ENCODE assay signal across 12 mouse cellular contexts in the genomic region with DNA sequence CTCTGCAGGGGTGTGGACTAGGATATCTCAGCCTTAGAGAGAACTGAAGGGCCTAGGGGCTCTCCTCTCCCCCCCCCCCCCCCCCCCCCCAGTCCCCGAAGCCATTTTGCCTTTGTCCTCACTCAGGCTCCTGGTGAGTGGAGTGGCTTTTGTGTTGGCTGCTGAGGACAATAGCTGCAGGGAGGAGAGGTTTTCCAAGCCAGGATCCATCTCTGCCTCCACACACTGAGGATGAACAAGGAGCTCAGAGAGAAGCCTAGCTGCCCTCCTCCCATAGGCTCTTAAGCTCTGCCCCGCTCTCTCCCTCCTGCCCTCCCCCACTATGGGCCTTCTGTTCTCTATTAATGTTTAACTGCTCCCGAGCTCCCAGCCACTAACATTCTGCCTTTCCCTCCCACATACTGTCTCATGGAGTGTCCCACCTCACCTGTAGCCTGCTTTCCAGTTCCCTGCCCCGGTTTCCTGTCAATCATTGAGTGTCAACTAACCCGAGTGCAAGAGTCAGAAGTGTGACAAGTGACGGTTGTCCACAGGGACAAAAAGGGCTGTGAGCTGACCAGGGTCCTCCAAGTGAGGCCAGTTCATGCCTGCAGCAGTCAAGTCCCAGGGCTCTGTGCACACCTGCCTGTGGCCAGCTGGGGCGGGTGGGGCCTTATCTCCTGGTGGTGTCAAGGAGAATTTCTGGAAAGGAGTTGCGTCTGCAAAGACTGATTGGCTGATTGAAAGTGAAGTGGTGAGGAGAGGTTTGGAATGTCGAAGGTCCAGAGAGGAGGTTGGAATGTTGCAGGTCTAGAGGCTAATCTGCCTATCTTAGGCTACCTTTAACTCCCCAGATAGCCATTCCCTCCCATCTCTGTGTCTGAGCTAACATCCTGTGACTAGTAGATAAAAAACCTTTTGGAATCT.
A peak's percentile ranks its signal among the peaks of the same experiment; 100 is the strongest.
DNase-seq lines count a peak whose midpoint lies in the region; ATAC-seq and TF ChIP-seq lines count a peak whose summit lies in the region.
"Had no signal": no experiment of that assay in that cellular context is flagged by ENCODE, and none has a peak within 500 bp of the region (broad histone marks: within the 10 kb centered on the region; RNA-seq: fewer than 3 reads in every experiment).

No protein-coding gene starts in this region.

- no peak overlapping the region for H3K4me2 ChIP-seq in lung, embryonic 16.5 days (ENCODE audit: low read depth, low read length)
- no peak overlapping the region for H3K4me2 ChIP-seq in embryonic facial prominence, embryonic 11.5 days (ENCODE audit: low read depth, low read length)
- no peak overlapping the region for H3K4me2 ChIP-seq in kidney, postnatal 0 days (ENCODE audit: low read length)
- no peak overlapping the region for H3K4me2 ChIP-seq in liver, postnatal 0 days (ENCODE audit: low read depth, low read length)
- H3K4me2 ChIP-seq: embryonic facial prominence, embryonic 12.5 days; forebrain, embryonic 15.5 days had no signal

- H3K9me3 ChIP-seq in lung, embryonic 16.5 days (ENCODE audit: control insufficient read depth, low read length) = no peaks in the 10 kb centered on the region
- H3K9me3 ChIP-seq in embryonic facial prominence, embryonic 11.5 days (replicated peaks; ENCODE audit: control insufficient read depth, low read length) = no peaks in the 10 kb centered on the region; the same call in 1 of the 2 replicates
- no peaks in the 10 kb centered on the region for H3K9me3 ChIP-seq in kidney, postnatal 0 days (replicated peaks; ENCODE audit: low read length)
- no peaks in the 10 kb centered on the region for H3K9me3 ChIP-seq in liver, postnatal 0 days (ENCODE audit: low read length)
- H3K9me3 ChIP-seq: forebrain, embryonic 15.5 days had no signal

- 40% methylated on average over 9 of the region's 9 CpGs for WGBS in lung, embryonic 16.5 days
- 50% methylated on average over 8 of the region's 9 CpGs for WGBS in embryonic facial prominence, embryonic 11.5 days
- 62% methylated on average over 8 of the region's 9 CpGs for WGBS in kidney, postnatal 0 days
- 58% methylated on average over 8 of the region's 9 CpGs for WGBS in liver, postnatal 0 days (ENCODE audit: insufficient replicate concordance)

- no peak overlapping the region for H3K27ac ChIP-seq in lung, embryonic 16.5 days (ENCODE audit: low read length)
- no peak overlapping the region for H3K27ac ChIP-seq in embryonic facial prominence, embryonic 11.5 days (replicated peaks; ENCODE audit: low read depth, low read length)
- no peak overlapping the region for H3K27ac ChIP-seq in kidney, postnatal 0 days
- no peak overlapping the region for H3K27ac ChIP-seq in liver, postnatal 0 days (ENCODE audit: low read depth)
- H3K27ac ChIP-seq: embryonic facial prominence, embryonic 12.5 days; forebrain, embryonic 15.5 days had no signal

- no peaks in the 10 kb centered on the region for H3K27me3 ChIP-seq in lung, embryonic 16.5 days (ENCODE audit: control insufficient read depth, insufficient read depth, low read depth, low read length)
- H3K27me3 ChIP-seq in embryonic facial prominence, embryonic 11.5 days (ENCODE audit: control insufficient read depth, insufficient read depth, low read length) = no peaks in the 10 kb centered on the region
- H3K27me3 ChIP-seq in kidney, postnatal 0 days (ENCODE audit: insufficient read depth, low read length) = no peaks in the 10 kb centered on the region
- H3K27me3 ChIP-seq in liver, postnatal 0 days (ENCODE audit: insufficient read depth, low read length) = no peaks in the 10 kb centered on the region
- H3K27me3 ChIP-seq: embryonic facial prominence, embryonic 12.5 days; forebrain, embryonic 15.5 days had no signal

- peaks cover 2% of the 10 kb centered on the region for H3K4me1 ChIP-seq in lung, embryonic 16.5 days (replicated peaks; ENCODE audit: control insufficient read depth, insufficient read depth, low read length)
- no peaks in the 10 kb centered on the region for H3K4me1 ChIP-seq in embryonic facial prominence, embryonic 11.5 days (ENCODE audit: control insufficient read depth, insufficient read depth, low read length)
- no peaks in the 10 kb centered on the region for H3K4me1 ChIP-seq in kidney, postnatal 0 days (replicated peaks; ENCODE audit: insufficient read depth, low read length)
- peaks cover 2% of the 10 kb centered on the region; the same call in 1 of the 2 replicates for H3K4me1 ChIP-seq in liver, postnatal 0 days (ENCODE audit: insufficient read depth)
- H3K4me1 ChIP-seq: forebrain, embryonic 15.5 days had no signal

- TF ChIP-seq EP300 in liver, postnatal 0 days (IDR thresholded peaks at IDR 0.05; ENCODE audit: low read depth) = no peak

- H3K4me3 ChIP-seq in lung, embryonic 16.5 days (ENCODE audit: low read length) = no peak overlapping the region
- no peak overlapping the region for H3K4me3 ChIP-seq in embryonic facial prominence, embryonic 11.5 days (ENCODE audit: low read depth, low read length)
- no peak overlapping the region for H3K4me3 ChIP-seq in kidney, postnatal 0 days (replicated peaks; ENCODE audit: low read depth, low read length)
- no peak overlapping the region for H3K4me3 ChIP-seq in liver, postnatal 0 days (ENCODE audit: low read depth, low read length)
- H3K4me3 ChIP-seq: embryonic facial prominence, embryonic 12.5 days; forebrain, embryonic 15.5 days had no signal

- no peak for TF ChIP-seq CTCF in kidney, postnatal 0 days (IDR thresholded peaks at IDR 0.05; ENCODE audit: low read depth)
- TF ChIP-seq CTCF in liver, postnatal 0 days (IDR thresholded peaks at IDR 0.05; ENCODE audit: low read depth) = no peak

- peak; percentile 61; the same call in 1 of the 2 replicates for ATAC-seq in lung, embryonic 16.5 days (ENCODE audit: low read depth)
- ATAC-seq in embryonic facial prominence, embryonic 11.5 days (replicated peaks; ENCODE audit: insufficient number of reproducible peaks, low FRiP score, low TSS enrichment, low read depth) = no peak
- ATAC-seq in kidney, postnatal 0 days (replicated peaks; ENCODE audit: low FRiP score, low read depth) = peak; percentile 46; the same call in 1 of the 2 replicates
- peak; percentile 93 for ATAC-seq in liver, postnatal 0 days
- ATAC-seq: forebrain, embryonic 15.5 days had no signal

- no peak for DNase-seq in lung, postnatal 25 days (ENCODE audit: low spot score)
- peak; percentile 48 for DNase-seq in embryonic facial prominence, embryonic 11.5 days (ENCODE audit: low spot score)
- DNase-seq in kidney, postnatal 0 days (ENCODE audit: low spot score) = no peak
- DNase-seq in liver, postnatal 0 days = peak; percentile 36
- DNase-seq in spleen, postnatal 36 days (ENCODE audit: low spot score in 2 of 2) = no peak
- DNase-seq in heart, postnatal 36 days = no peak
- no peak for DNase-seq in gastrocnemius, adult 8-10 months (ENCODE audit: low spot score in 2 of 2)
- DNase-seq: cerebellum, adult 2 months; right cerebral cortex, postnatal 25 days had no signal

- H3K9ac ChIP-seq in lung, embryonic 16.5 days (ENCODE audit: low read length) = no peak overlapping the region
- no peak overlapping the region for H3K9ac ChIP-seq in embryonic facial prominence, embryonic 11.5 days (replicated peaks; ENCODE audit: low read length)
- H3K9ac ChIP-seq in kidney, postnatal 0 days (ENCODE audit: low read depth, low read length) = no peak overlapping the region
- no peak overlapping the region for H3K9ac ChIP-seq in liver, postnatal 0 days (replicated peaks)
- H3K9ac ChIP-seq: embryonic facial prominence, embryonic 12.5 days; forebrain, embryonic 15.5 days had no signal

- H3K36me3 ChIP-seq in lung, embryonic 16.5 days (ENCODE audit: control insufficient read depth, insufficient read depth, low read length) = no peaks in the 10 kb centered on the region
- no peaks in the 10 kb centered on the region for H3K36me3 ChIP-seq in embryonic facial prominence, embryonic 11.5 days (replicated peaks; ENCODE audit: control insufficient read depth, insufficient read depth, low read depth, low read length)
- no peaks in the 10 kb centered on the region for H3K36me3 ChIP-seq in kidney, postnatal 0 days (ENCODE audit: insufficient read depth, low read length)
- no peaks in the 10 kb centered on the region for H3K36me3 ChIP-seq in liver, postnatal 0 days (replicated peaks; ENCODE audit: insufficient read depth, low read length)
- H3K36me3 ChIP-seq: embryonic facial prominence, embryonic 12.5 days; forebrain, embryonic 15.5 days had no signal

- intact Hi-C loops in heart, postnatal 36 days (cut with DNase I) = no loop called here

Comparison
In these comparisons a context has a peak if more than half of its experiments do, and no peak if none do; other contexts are left out.
1. DNase-seq: peak in embryonic facial prominence, embryonic 11.5 days (single experiment) and liver, postnatal 0 days (single experiment); none in lung, postnatal 25 days (single experiment), kidney, postnatal 0 days (single experiment), spleen, postnatal 36 days (0 of 2), heart, postnatal 36 days (0 of 2) and gastrocnemius, adult 8-10 months (0 of 2).